10 mouse cellular contexts compared by ENCODE assay signal in the genomic region with DNA sequence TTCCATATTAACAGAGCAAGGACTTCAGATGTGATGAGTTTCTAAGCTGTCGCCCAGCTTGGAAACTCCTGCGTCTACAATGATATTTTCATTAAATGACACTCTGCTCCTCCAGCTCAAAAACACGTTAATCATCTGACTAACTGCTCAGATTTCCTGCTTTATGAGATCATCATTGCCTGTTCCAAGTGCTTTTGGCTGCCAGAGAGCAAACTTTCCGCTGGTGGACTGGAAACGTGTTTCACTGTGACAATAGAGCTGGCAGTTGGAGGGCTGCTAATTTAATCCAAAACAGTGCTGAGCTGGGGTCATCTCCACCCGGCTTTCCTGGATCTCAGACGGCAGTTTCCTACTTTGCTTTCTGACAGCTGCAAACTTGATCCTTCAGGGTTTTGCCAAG. TPM values are rescaled to one million over a fixed set of nuclear protein-coding genes. Genes with fewer than 3 reads are reported as not detected.
A peak's percentile ranks its signal among the peaks of the same experiment; 100 is the strongest.
DNase-seq lines count a peak whose midpoint lies in the region; ATAC-seq lines count a peak whose summit lies in the region.
"Had no signal": no experiment of that assay in that cellular context is flagged by ENCODE, and none has a peak within 500 bp of the region (broad histone marks: within the 10 kb centered on the region; RNA-seq: fewer than 3 reads in every experiment).

No protein-coding gene starts in this region.

- no peak for ATAC-seq in kidney, embryonic 15.5 days (replicated peaks; ENCODE audit: low FRiP score)
- no peak for ATAC-seq in activated CD4-positive, CD25-positive, alpha-beta regulatory T cell, adult 4 months

- no peaks in the 10 kb centered on the region for H3K9me3 ChIP-seq in kidney, embryonic 15.5 days (replicated peaks)

- WGBS in kidney, embryonic 15.5 days: 15% methylated on average over 7 of the region's 7 CpGs

- 0 out of 2 replicates have a peak overlapping the region, but pooled peaks have one; percentile 0 for H3K4me2 ChIP-seq in kidney, embryonic 15.5 days

- no peak overlapping the region for H3K9ac ChIP-seq in kidney, embryonic 15.5 days

- no peaks in the 10 kb centered on the region for H3K27me3 ChIP-seq in kidney, embryonic 15.5 days

- no peak overlapping the region for H3K4me3 ChIP-seq in kidney, embryonic 15.5 days (replicated peaks)
- H3K4me3 ChIP-seq: erythroblast, embryonic 14.5 days had no signal

- peak overlapping the region; percentile 80 for H3K27ac ChIP-seq in kidney, embryonic 15.5 days

- no peaks in the 10 kb centered on the region for H3K36me3 ChIP-seq in kidney, embryonic 15.5 days

- peak; percentile 32 to 35 for DNase-seq in cerebellum, postnatal 10 days
- DNase-seq in cerebellum, adult 9-11 months: no peak
- peak; percentile 73 for DNase-seq in adrenal gland, adult 8-10 months
- DNase-seq in heart, adult 18-20 months: peak; percentile 93 to 95
- DNase-seq in lung, postnatal 10 days: peak; percentile 91
- peak; percentile 49 for DNase-seq in urinary bladder, postnatal 25 days (ENCODE audit: low spot score)

- H3K4me1 ChIP-seq in kidney, embryonic 15.5 days: peaks cover 28% of the 10 kb centered on the region

RNA-seq across cellular contexts. Expression of a gene that starts 21.5 kb away (rescaled TPM):
- not detected for total RNA-seq in adrenal gland, adult 8-10 months (2022)
- not detected for total RNA-seq in heart, adult 18-20 months (2021)
- not detected in 2 replicates for polyA plus RNA-seq in kidney, embryonic 15.5 days (2015; fragmentation: Nextera tagmentation; extraction: Ambion mirVana)
- polyA plus RNA-seq in activated CD4-positive, CD25-positive, alpha-beta regulatory T cell, adult 4 months (2017; shearing (Covaris generic)): 1 to 10 TPM; 2.3 to 2.9 TPM
- polyA plus RNA-seq: erythroblast, embryonic 14.5 days; neural tube, embryonic 11.5 days had no signal
